Mouse (Mus musculus) midbrain, embryonic 12.5 days (tissue): ENCODE measurements around the gene Tada2a. TPM values are rescaled to one million over a fixed set of nuclear protein-coding genes. Genes with fewer than 3 reads are reported as not detected.

ENCODE experiments used
- ATAC-seq: fragments of 200-750 bp; cut with Nextera tagmentation; 2 replicates; pipeline ENCODE4 v1.8.0; 2017; ENCODE audit warnings: low read depth, moderate TSS enrichment, moderate library complexity; ENCODE audit not compliant: low FRiP score
- H3K27ac ChIP-seq: fragments of 300-500 bp; sonication (generic); replicated peaks from 2 replicates; pipeline ENCODE4 v1.5.1; 2016; ENCODE audit warnings: mild to moderate bottlenecking
- H3K27me3 ChIP-seq: fragments of 300-500 bp; sonication (generic); 2 replicates; pipeline ENCODE4 v1.6.1; 2016; ENCODE audit warnings: mild to moderate bottlenecking
- H3K36me3 ChIP-seq: fragments of 300-500 bp; sonication (generic); 2 replicates; pipeline ENCODE4 v1.6.1; 2016
- H3K4me1 ChIP-seq: fragments of 300-500 bp; sonication (generic); 2 replicates; pipeline ENCODE4 v1.6.1; 2016
- H3K4me2 ChIP-seq: fragments of 300-500 bp; sonication (generic); replicated peaks from 2 replicates; pipeline ENCODE4 v1.6.1; 2016; ENCODE audit warnings: mild to moderate bottlenecking, moderate library complexity
- H3K4me3 ChIP-seq: fragments of 300-500 bp; sonication (generic); 2 replicates; pipeline ENCODE4 v1.5.1; 2016; ENCODE audit warnings: mild to moderate bottlenecking
- H3K9ac ChIP-seq: fragments of 300-500 bp; sonication (generic); replicated peaks from 2 replicates; pipeline ENCODE4 v1.6.1; 2016; ENCODE audit warnings: mild to moderate bottlenecking, moderate library complexity
- H3K9me3 ChIP-seq: fragments of 300-500 bp; sonication (generic); 2 replicates; pipeline ENCODE4 v1.6.1; 2016; ENCODE audit warnings: mild to moderate bottlenecking
- WGBS: fragments of 180-500 bp; shearing (Covaris S2); methylation state at CpG from one replicate; pipeline ENCODE4 v1.1.7; 2016; 5-methylcytosine and 5-hydroxymethylcytosine counted together
- polyA plus RNA-seq: library from polyadenylated mRNA; unstranded; fragments of >200 nt; fragmentation: Nextera tagmentation; extraction: Ambion mirVana; gene quantifications from 2 replicates; pipeline ENCODE4 v1.2.1, GENCODE M21; 2016

Tada2a gene
- polyA plus RNA-seq, 1 experiment from 2014 or later = 33.6 TPM

DNA sequence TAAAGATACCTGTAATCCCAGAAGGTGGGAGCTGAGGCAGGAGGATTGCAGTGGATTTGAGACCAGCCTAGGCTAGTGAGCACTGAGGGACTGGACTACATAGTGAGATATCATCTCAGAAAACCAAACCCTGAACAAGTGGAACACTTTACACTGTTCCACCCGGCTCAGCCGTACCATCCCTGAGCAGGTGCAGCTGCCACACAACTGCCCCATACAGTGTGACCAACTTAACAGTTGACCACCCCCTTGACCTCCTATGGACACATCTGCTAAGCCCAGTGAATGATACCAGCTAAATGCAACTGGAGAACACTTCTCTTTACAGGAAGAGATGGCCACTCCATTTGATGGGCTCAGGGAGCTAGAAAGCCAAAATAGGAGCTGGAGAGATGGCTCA lies 72.0 kb downstream of the Tada2a start:
- ATAC-seq = no peak
- H3K27me3 ChIP-seq = no peaks in the 10 kb centered on the region; the same call in 1 of the 2 replicates
- H3K9ac ChIP-seq = no peak overlapping the region
- no peak overlapping the region for H3K4me3 ChIP-seq
- H3K27ac ChIP-seq = no peak overlapping the region
- no peak overlapping the region for H3K4me2 ChIP-seq
- no peaks in the 10 kb centered on the region for H3K9me3 ChIP-seq
- H3K36me3 ChIP-seq = no peaks in the 10 kb centered on the region
- H3K4me1 ChIP-seq = peaks cover 14% of the 10 kb centered on the region
- 98% methylated on average over 2 of the region's 2 CpGs for WGBS

DNA sequence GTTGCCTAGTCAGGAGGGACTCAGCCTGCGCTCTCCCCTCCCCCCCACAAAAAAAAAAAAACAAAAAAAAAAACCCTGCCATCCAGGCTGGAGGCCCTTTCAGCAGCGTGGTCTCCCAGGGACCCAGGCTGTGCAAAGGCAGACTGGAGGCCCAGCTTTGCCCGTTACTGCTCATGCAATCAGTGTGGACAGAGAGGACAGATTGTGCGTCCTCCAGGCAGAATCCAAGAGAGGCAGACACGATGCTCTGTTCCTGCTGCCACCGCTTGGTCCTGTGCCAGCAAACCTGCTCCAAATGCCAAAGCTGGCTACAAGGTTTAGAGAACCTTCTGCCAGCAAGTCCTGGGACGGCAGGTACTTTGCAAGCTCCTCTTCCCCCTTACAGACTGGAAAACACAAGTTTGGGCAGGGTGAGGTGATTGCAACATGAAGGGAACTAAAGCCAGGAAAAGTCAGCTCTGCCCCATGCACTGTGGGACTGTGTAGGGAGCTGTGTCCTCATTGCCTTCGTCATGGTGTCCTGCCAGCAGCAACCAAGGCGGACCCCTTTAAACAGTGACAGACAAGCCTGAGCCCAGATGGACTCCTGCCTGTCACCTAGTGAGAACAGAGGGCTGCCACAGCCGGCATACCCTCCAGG lies 75.8 kb downstream of the Tada2a start:
- Histone ChIP-seq H3K36me3 (no peaks in the 10 kb centered on the region), H3K27me3 (peaks cover 4% of the 10 kb centered on the region; the same call in 1 of the 2 replicates), H3K4me2 (no peak overlapping the region), H3K9me3 (no peaks in the 10 kb centered on the region), H3K27ac (no peak overlapping the region), H3K9ac (no peak overlapping the region), H3K4me3 (no peak overlapping the region), H3K4me1 (peaks cover 14% of the 10 kb centered on the region)
- no peak for ATAC-seq
- 59% methylated on average over 10 of the region's 10 CpGs for WGBS

DNA sequence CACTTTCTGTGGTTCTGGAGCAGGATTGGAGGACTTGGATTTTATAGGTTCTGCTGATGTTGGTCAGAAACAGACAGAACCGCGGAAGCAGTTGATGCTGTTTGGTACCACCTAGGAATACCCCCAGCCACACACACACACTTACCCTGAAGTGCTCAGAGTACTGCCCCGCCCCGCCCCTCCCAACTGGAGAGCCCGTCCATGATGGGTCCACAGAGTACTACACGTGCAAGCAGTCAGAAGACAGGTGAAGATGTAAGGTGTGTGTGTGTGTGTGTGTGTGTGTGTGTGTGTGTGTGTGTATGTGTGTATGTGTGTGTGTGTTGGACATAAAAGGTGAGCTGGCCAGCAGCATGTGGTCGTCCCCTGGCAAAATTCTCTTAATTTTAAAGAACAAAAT lies 76.3 kb downstream of the Tada2a start:
- no peak overlapping the region for H3K4me2 ChIP-seq
- H3K27ac ChIP-seq = no peak overlapping the region
- H3K9me3 ChIP-seq = no peaks in the 10 kb centered on the region
- H3K4me1 ChIP-seq = peaks cover 14% of the 10 kb centered on the region
- WGBS = 94% methylated on average over 7 of the region's 7 CpGs
- H3K27me3 ChIP-seq = peaks cover 4% of the 10 kb centered on the region; the same call in 1 of the 2 replicates
- no peak overlapping the region for H3K4me3 ChIP-seq
- ATAC-seq = no peak
- H3K9ac ChIP-seq = no peak overlapping the region
- no peaks in the 10 kb centered on the region for H3K36me3 ChIP-seq

DNA sequence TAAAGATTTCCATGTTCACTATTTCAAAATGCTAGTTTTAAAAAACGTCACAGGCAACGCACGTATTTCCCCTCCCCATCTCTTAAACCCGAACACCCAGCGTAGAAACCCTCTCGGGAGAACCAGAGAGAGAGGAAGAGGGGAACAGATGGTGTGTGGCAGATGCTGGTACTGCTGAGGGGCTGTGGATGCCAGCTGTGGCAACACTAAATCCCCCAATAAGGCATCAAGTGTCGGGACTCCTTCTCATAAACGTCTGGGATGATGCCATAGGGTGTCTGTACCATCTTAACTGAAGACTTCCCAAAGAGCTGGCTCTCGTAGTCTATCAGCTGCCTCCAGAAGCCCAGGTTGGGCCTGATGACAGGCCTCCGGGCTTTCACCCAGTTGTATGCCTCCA lies 81.0 kb downstream of the Tada2a start:
- Histone ChIP-seq H3K27ac (no peak overlapping the region), H3K4me1 (peaks cover 21% of the 10 kb centered on the region), H3K9me3 (no peaks in the 10 kb centered on the region), H3K36me3 (no peaks in the 10 kb centered on the region), H3K27me3 (peaks cover 18% of the 10 kb centered on the region), H3K4me2 (no peak overlapping the region), H3K9ac (no peak overlapping the region), H3K4me3 (no peak overlapping the region)
- no peak for ATAC-seq
- WGBS = 65% methylated on average over 10 of the region's 10 CpGs

DNA sequence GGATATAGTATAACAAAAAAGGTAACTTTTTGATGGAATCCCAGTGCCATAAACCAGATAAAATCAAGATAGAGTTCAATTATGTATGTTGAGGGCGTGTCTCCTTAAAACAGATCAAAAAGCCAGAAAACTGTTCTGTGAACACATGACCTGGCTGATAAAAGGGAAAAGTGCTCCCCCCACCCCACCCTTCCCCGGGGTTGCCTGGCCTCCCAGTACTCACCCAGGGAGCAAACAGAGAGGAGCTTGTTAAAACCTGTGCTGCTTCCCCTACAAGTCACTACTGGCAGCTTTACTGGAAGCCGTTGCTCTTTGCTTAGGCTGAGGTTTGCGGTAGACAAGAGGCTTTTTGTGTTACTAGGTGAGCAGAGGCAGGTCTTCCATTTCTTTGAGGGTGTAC lies 82.1 kb downstream of the Tada2a start:
- Histone ChIP-seq H3K27me3 (peaks cover 19% of the 10 kb centered on the region), H3K4me1 (peaks cover 27% of the 10 kb centered on the region), H3K4me2 (no peak overlapping the region), H3K4me3 (no peak overlapping the region), H3K36me3 (no peaks in the 10 kb centered on the region), H3K27ac (no peak overlapping the region), H3K9me3 (no peaks in the 10 kb centered on the region), H3K9ac (no peak overlapping the region)
- ATAC-seq = no peak
- 67% methylated on average over 4 of the region's 4 CpGs for WGBS

DNA sequence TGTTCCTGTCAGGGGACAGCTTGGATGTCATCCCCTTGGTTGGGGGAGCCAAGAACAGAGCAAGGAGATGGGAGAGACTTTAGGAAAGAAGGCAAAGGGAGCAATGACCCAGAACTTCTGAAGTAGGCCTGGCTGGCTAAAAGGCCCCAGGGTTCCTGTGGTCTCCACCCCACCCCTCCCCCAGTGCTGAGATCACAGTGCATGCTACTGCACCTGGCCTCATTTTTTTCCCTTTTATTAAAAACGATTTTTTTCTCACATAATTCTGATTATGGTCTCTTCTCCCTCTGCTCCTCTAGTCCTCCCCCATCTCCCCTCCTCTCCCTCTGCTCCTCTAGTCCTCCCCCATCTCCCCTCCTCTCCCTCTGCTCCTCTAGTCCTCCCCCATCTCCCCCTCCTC lies 84.4 kb downstream of the Tada2a start:
- H3K4me1 ChIP-seq = peaks cover 38% of the 10 kb centered on the region
- peaks cover 35% of the 10 kb centered on the region for H3K27me3 ChIP-seq
- H3K27ac ChIP-seq = no peak overlapping the region
- H3K9ac ChIP-seq = no peak overlapping the region
- no peak overlapping the region for H3K4me3 ChIP-seq
- H3K36me3 ChIP-seq = peaks cover 16% of the 10 kb centered on the region
- H3K9me3 ChIP-seq = no peaks in the 10 kb centered on the region
- H3K4me2 ChIP-seq = no peak overlapping the region
- WGBS = 47% methylated on average over 1 of the region's 1 CpGs
- ATAC-seq = no peak

DNA sequence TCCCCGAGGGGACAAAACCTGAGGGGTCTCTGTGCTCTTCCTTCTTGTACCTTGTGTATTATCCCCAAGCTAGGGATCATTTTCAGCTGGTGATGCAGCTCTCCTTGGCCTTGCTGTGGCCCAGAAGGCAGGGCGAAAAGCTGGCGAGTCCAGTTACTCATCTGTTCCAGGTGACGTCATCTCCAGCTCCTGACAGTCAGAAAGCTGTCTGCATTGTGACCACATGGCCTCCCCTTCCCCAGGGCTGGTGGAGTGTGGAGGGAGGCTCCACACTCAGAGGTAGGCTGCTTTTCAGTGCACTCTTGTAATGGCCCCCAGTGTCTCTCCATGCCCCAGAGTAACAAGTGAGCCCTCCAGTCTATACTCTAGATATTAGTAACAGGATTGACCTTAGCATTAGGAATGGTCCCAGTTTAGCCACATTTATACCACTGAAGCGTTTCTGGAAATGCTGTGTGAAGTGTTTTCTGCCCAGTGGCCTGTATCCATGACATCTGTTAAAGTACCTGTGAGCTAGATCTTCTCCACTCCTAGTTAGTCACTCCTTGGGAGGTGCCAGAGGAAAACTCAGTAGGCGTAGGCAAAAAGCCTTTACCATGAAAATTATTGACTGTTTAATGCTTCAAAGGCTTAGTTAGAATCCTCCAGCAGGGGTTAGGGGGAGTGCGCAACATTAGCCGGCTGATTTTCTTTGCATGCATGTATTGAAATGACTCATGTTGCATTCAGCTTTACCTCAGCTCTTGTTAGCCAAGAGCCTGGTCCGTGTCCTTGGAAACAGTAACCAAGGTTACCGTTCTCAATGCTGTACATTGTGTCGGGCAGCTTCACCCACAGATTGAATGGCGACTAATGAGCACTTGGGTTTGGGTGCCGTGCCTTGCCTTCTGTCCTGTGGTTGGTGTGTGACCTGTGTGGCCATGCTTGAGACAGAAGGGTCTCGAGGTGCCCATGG lies 86.3 kb downstream of the Tada2a start:
- Histone ChIP-seq H3K9ac (no peak overlapping the region; the same call in 1 of the 2 replicates), H3K4me2 (peak overlapping the region; percentile 12), H3K27ac (peak overlapping the region; percentile 69), H3K4me3 (no peak overlapping the region), H3K27me3 (peaks cover 53% of the 10 kb centered on the region), H3K36me3 (peaks cover 28% of the 10 kb centered on the region), H3K4me1 (peaks cover 44% of the 10 kb centered on the region), H3K9me3 (no peaks in the 10 kb centered on the region)
- WGBS = 21% methylated on average over 14 of the region's 14 CpGs
- peak; percentile 93 for ATAC-seq

DNA sequence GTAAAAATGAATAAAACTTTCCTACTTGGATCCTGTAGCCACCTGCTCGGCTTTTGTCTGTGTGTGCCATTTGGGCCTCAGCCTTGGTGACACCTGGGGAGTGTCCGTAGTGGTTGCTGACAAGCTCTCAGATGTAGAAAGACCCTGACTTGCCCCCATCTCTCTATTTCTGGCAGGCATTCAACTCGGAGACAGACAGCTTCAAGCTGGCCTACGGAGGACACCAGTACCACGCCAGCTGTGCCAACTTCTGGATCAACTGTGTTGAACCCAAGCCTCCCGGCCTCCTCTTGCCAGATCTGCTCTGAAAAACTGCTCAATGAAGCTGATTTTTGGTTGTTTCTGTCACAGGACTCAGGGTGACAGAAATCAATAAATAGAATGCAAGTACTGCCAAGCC lies 88.8 kb downstream of the Tada2a start:
- ATAC-seq = no peak
- Histone ChIP-seq H3K36me3 (peaks cover 39% of the 10 kb centered on the region), H3K27ac (no peak overlapping the region), H3K4me3 (no peak overlapping the region), H3K9me3 (no peaks in the 10 kb centered on the region), H3K9ac (no peak overlapping the region), H3K27me3 (peaks cover 47% of the 10 kb centered on the region), H3K4me2 (no peak overlapping the region), H3K4me1 (peaks cover 44% of the 10 kb centered on the region)
- 88% methylated on average over 6 of the region's 6 CpGs for WGBS

DNA sequence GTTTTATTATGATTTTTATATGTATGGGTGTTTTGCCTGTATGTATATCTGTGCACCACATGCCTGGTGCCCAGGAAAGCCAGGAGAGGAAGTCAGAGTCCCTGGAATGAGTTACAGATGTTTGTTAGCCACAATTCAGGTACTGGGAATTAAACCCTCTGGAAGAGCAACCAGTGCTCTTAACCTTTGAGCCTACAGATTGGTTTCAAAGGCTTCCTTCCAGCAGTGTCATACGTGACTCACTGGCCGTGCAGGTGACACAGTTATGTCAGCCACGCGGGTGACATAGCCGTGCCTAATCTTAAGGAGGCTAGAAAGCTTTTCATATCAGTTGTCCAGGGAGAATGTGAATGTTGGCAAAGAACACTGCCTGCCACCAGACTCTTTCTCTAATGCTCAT lies 95.7 kb downstream of the Tada2a start:
- 91% methylated on average over 5 of the region's 5 CpGs for WGBS
- Histone ChIP-seq H3K27ac (no peak overlapping the region), H3K9me3 (no peaks in the 10 kb centered on the region), H3K27me3 (peaks cover 5% of the 10 kb centered on the region), H3K4me1 (no peaks in the 10 kb centered on the region), H3K4me2 (no peak overlapping the region), H3K4me3 (no peak overlapping the region), H3K36me3 (peaks cover 59% of the 10 kb centered on the region), H3K9ac (no peak overlapping the region)
- no peak for ATAC-seq

DNA sequence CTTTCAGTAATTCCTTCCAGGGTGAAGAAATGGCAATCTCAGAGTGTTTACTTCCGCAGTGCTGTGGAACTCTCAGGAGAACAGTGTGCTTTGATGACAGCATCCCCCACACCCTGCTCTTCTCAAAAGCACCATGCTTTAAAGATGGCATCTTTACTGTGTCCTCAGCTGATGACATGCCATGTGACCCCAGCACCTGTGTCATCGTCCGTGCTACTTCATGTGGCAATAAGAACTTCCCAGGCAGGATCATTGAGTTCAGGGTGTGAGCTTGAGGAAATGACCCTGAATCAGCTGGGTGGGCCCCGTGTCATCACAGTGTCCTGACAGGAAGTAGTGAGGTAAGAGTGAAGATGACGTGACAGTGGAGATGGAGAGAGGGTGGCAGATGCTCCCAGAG lies 96.8 kb downstream of the Tada2a start:
- peaks cover 67% of the 10 kb centered on the region for H3K36me3 ChIP-seq
- no peak overlapping the region for H3K27ac ChIP-seq
- ATAC-seq = no peak
- no peak overlapping the region for H3K9ac ChIP-seq
- H3K4me1 ChIP-seq = no peaks in the 10 kb centered on the region
- no peak overlapping the region for H3K4me2 ChIP-seq
- no peaks in the 10 kb centered on the region for H3K27me3 ChIP-seq
- H3K4me3 ChIP-seq = no peak overlapping the region
- 89% methylated on average over 5 of the region's 5 CpGs for WGBS
- no peaks in the 10 kb centered on the region for H3K9me3 ChIP-seq

DNA sequence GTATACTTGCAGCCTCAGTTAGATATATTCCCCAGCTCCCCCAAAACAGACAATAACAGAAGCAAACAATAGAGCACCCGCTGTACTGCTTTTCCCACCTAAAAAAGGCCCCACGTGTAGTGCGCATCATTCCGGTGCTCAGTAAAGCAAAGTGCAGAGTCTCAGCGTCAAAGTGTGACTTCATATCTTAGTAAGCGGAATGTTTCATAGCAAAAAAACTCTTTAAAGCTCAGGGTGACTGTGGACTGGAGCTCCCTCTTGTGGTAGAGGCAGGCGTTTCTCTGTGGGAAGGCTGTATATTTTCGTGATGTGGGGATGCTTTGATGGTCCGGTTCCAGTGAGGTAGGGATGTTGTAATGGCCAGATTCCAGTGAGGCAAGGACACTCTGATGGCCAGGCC lies 97.4 kb downstream of the Tada2a start:
- no peaks in the 10 kb centered on the region for H3K4me1 ChIP-seq
- peaks cover 73% of the 10 kb centered on the region for H3K36me3 ChIP-seq
- WGBS = 55% methylated on average over 9 of the region's 9 CpGs
- no peaks in the 10 kb centered on the region for H3K9me3 ChIP-seq
- H3K27me3 ChIP-seq = no peaks in the 10 kb centered on the region
- no peak overlapping the region for H3K9ac ChIP-seq
- no peak overlapping the region for H3K4me3 ChIP-seq
- no peak overlapping the region for H3K4me2 ChIP-seq
- no peak overlapping the region for H3K27ac ChIP-seq
- ATAC-seq = no peak
